Mouse (Mus musculus): ENCODE measurements around the gene Srpk3.

DNA sequence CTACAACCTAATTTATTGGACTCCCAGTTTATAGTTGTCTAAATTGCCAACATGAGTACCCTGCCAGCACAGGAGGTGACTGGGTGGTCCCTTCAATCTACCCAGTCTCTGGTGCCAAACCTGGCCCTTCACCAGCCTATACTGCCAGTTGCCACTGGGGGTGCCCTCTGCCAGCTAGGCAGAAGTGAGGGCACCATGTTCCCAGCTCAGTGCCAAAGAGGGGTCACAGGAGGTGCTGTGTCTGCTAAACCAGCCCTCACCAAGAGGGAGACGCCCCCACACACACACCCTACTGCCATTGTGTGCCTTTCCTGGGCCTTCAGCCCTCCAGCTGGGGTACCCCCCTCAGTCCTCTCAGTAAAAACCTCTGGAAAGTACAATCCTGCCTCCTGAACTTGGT lies 36.0 kb upstream of the Srpk3 start:
- no peak for TF ChIP-seq POLR2A (IDR thresholded peaks at IDR 0.05; ENCODE audit: low read depth, low read length)
- no peak for TF ChIP-seq CTCF (IDR thresholded peaks at IDR 0.05; ENCODE audit: extremely low read depth, insufficient read length, insufficient replicate concordance, low read depth, low read length)
